Comparison of ENCODE assay signal across 11 mouse cellular contexts in the genomic region with DNA sequence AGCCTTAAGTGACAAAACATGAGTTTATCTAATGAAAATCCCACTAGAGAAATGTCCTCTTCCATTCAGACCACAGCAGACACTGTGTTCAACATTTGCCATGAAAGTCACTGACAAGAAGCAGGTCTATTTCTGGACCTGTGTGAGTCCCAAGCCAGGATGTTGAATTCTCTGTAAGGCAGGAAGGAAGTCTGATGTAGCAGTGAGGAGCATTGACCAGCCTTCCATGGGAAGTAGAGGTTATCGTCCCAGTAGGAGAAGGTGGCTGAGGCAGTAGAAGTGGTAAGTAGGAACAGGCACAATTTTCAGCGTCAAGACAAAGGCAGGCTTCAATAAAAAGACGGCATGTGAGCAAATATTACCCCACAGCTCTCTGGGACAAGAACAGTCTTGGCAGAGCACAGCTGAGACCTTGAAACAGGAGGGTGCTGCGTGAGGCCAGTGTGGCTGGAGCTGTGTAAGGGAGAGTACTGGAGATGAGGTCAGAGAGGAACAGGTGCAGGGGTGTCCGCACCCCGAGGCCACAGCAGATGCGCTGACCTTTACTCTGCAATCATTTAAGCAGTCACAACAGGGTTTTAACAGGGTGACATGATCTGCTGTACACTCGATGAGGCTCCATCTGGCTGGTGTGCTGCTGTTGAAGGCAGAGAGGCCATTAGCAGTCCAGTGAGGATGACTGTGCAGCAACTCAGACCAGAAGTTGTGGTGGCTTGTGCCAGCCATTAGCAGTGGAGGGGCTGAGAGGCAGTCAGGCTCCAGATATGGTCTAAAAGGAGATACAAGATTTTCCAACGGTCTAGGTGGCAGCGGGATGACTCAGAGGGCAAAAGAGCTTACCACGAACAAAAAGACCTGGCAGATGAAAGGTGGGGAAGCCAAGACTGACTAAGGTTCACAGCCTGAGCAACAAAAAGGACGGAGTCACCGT. TPM values are rescaled to one million over a fixed set of nuclear protein-coding genes. Genes with fewer than 3 reads are reported as not detected.
DNase-seq lines count a peak whose midpoint lies in the region; ATAC-seq and TF ChIP-seq lines count a peak whose summit lies in the region.
"Had no signal": no experiment of that assay in that cellular context is flagged by ENCODE, and none has a peak within 500 bp of the region (broad histone marks: within the 10 kb centered on the region; RNA-seq: fewer than 3 reads in every experiment).

No protein-coding gene starts in this region.

- H3K27me3 ChIP-seq in heart, adult 2 months (ENCODE audit: control insufficient read depth, insufficient read depth, low read length) = no peaks in the 10 kb centered on the region
- H3K27me3 ChIP-seq in limb, embryonic 12.5 days = no peaks in the 10 kb centered on the region
- H3K27me3 ChIP-seq: CH12.LX had no signal

- peaks cover 11% of the 10 kb centered on the region; the same call in 1 of the 2 replicates for H3K9me3 ChIP-seq in limb, embryonic 12.5 days

- TF ChIP-seq CTCF in heart, adult 2 months (IDR thresholded peaks at IDR 0.05) = no peak

- H3K4me3 ChIP-seq in heart, adult 2 months = peak overlapping the region; percentile 16; the same call in 1 of the 2 replicates
- no peak overlapping the region for H3K4me3 ChIP-seq in limb, embryonic 12.5 days (replicated peaks)

- no peak overlapping the region for H3K4me2 ChIP-seq in limb, embryonic 12.5 days

- no peak for TF ChIP-seq EP300 in heart, adult 2 months (IDR thresholded peaks at IDR 0.05; ENCODE audit: insufficient read depth, low read depth, low read length)

- TF ChIP-seq POLR2A in heart, adult 2 months (IDR thresholded peaks at IDR 0.05; ENCODE audit: insufficient read depth, low read depth, low read length) = no peak

- H3K4me1 ChIP-seq in heart, adult 2 months (ENCODE audit: control insufficient read depth, insufficient read depth, low read length) = peaks cover 9% of the 10 kb centered on the region
- peaks cover 28% of the 10 kb centered on the region for H3K4me1 ChIP-seq in limb, embryonic 12.5 days (replicated peaks)

- 39% methylated on average over 13 of the region's 13 CpGs for WGBS in heart, adult 2 months
- 69% methylated on average over 13 of the region's 13 CpGs for WGBS in limb, embryonic 12.5 days

- intact Hi-C loops in heart, adult 2 months (cut with DNase I) = no loop called here
- intact Hi-C loops in gastrocnemius, postnatal 14 days (cut with DNase I; ENCODE audit: low total_unique reads) = no loop called here

- H3K79me2 ChIP-seq in heart, adult 2 months (replicated peaks; ENCODE audit: control insufficient read depth, insufficient read depth, low read length) = no peaks in the 10 kb centered on the region

- H3K9ac ChIP-seq in heart, adult 2 months (ENCODE audit: low read depth, low read length) = no peak overlapping the region
- H3K9ac ChIP-seq in limb, embryonic 12.5 days (replicated peaks) = no peak overlapping the region

- peaks cover 7% of the 10 kb centered on the region; the same call in 1 of the 2 replicates for H3K36me3 ChIP-seq in heart, adult 2 months (ENCODE audit: control insufficient read depth, insufficient read depth, low read length)
- no peaks in the 10 kb centered on the region for H3K36me3 ChIP-seq in limb, embryonic 12.5 days

- peak; percentile 25 to 30 for DNase-seq in heart, adult 2 months
- no peak for DNase-seq in heart, adult 8-10 months (ENCODE audit: low spot score)
- peak; percentile 67 for DNase-seq in adrenal gland, adult 2 months
- DNase-seq in gastrocnemius, postnatal 14 days = peak; percentile 59
- DNase-seq in ovary, postnatal 10 days (ENCODE audit: low spot score) = no peak
- no peak for DNase-seq in right cerebral cortex, postnatal 25 days
- DNase-seq: kidney, adult 18-20 months had no signal

- H3K27ac ChIP-seq in heart, adult 2 months = peak overlapping the region; percentile 70
- H3K27ac ChIP-seq in limb, embryonic 12.5 days = 0 out of 2 replicates have a peak overlapping the region, but pooled peaks have one; percentile 30
- H3K27ac ChIP-seq: macrophage had no signal

- ATAC-seq in limb, embryonic 12.5 days (ENCODE audit: insufficient number of reproducible peaks, insufficient read depth, low FRiP score, low TSS enrichment, low read depth) = peak; percentile 53; the same call in 1 of the 2 replicates
- no peak for ATAC-seq in cerebellum, adult (ENCODE audit: insufficient number of reproducible peaks, low FRiP score, low TSS enrichment)

RNA-seq across cellular contexts. Expression of a gene that starts 21.8 kb away (rescaled TPM):
- total RNA-seq in heart, adult 2 months (2021) = 10 to 100 TPM; 22.0 to 23.4 TPM
- 17.3 and 18.1 TPM in 2 replicates for polyA plus RNA-seq in heart, adult 2 months (2012; rRNA removed)
- 10 to 100 TPM; 17.6 to 25.0 (median 21.0) TPM for total RNA-seq in heart, adult 8-10 months (2022)
- 10 to 100 TPM; 25.9 to 26.6 TPM for total RNA-seq in adrenal gland, adult 2 months (2021)
- 43.8 and 48.2 TPM in 2 replicates for polyA plus RNA-seq in adrenal gland, adult 2 months (2012; rRNA removed)
- total RNA-seq in gastrocnemius, postnatal 14 days (2021) = 10 to 100 TPM; 16.4 to 19.1 TPM
- polyA plus RNA-seq in limb, embryonic 12.5 days (2016; fragmentation: Nextera tagmentation; extraction: Ambion mirVana) = 68.1 and 72.0 TPM in 2 replicates

Comparison
In these comparisons a context has a peak if more than half of its experiments do, and no peak if none do; other contexts are left out.
1. DNase-seq: peak in heart, adult 2 months (2 of 2), adrenal gland, adult 2 months (single experiment) and gastrocnemius, postnatal 14 days (single experiment); none in heart, adult 8-10 months (single experiment), ovary, postnatal 10 days (single experiment) and right cerebral cortex, postnatal 25 days (single experiment).